In the genomic region with DNA sequence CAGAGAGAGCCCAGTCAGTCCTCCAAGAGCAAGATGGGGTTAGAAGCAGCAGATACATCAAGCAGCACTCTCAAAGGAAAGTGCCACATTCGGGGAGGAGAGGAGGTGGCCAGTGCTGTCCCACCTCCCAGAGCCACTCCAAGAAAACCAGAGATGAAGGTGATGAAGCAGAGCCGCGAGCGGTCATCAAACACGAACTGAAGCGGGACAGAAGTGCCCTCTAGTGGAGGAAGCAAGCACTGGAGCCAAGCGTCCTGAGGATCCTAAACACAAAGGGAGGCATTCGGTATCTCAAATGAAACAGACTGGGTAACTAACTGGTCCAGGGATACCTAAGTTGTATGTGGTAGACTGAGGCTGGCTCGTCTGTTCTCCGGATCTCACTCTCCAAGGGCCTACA, we compare ENCODE assay signal across 9 mouse cellular contexts. TPM values are rescaled to one million over a fixed set of nuclear protein-coding genes. Genes with fewer than 3 reads are reported as not detected.
DNase-seq lines count a peak whose midpoint lies in the region; ATAC-seq and TF ChIP-seq lines count a peak whose summit lies in the region.
"Had no signal": no experiment of that assay in that cellular context is flagged by ENCODE, and none has a peak within 500 bp of the region (broad histone marks: within the 10 kb centered on the region; RNA-seq: fewer than 3 reads in every experiment).

No protein-coding gene starts in this region.

- H3K36me3 ChIP-seq in heart, embryonic 11.5 days (ENCODE audit: control insufficient read depth, insufficient read depth, low read length), result peaks cover 9% of the 10 kb centered on the region
- peaks cover 24% of the 10 kb centered on the region for H3K36me3 ChIP-seq in forebrain, embryonic 12.5 days (replicated peaks)
- H3K36me3 ChIP-seq in hindbrain, postnatal 0 days (ENCODE audit: insufficient read depth, low read length), result 0 out of 2 replicates have a peak, but pooled peaks cover 2% of the 10 kb centered on the region
- H3K36me3 ChIP-seq in midbrain, embryonic 14.5 days (ENCODE audit: control insufficient read depth, insufficient read depth, low read length), result peaks cover 22% of the 10 kb centered on the region; the same call in 1 of the 2 replicates

- peak; percentile 95 for DNase-seq in heart, adult 11 months
- peak; percentile 75 for DNase-seq in c-Kit-positive CD71-positive TER-119-positive erythroid progenitor cells, embryonic 14.5 days (ENCODE audit: low spot score)
- DNase-seq in hindbrain, postnatal 0 days (ENCODE audit: low spot score), result peak; percentile 85
- DNase-seq in left cerebral cortex, postnatal 4 days, result peak; percentile 59
- DNase-seq in midbrain, embryonic 14.5 days, result peak; percentile 89
- DNase-seq in spleen, postnatal 10 days (ENCODE audit: low spot score in 2 of 2), result peak; percentile 56 to 74

- H3K4me3 ChIP-seq in heart, embryonic 11.5 days (ENCODE audit: low read depth, low read length), result no peak overlapping the region
- H3K4me3 ChIP-seq in forebrain, embryonic 12.5 days (replicated peaks), result no peak overlapping the region
- H3K4me3 ChIP-seq in hindbrain, postnatal 0 days (ENCODE audit: low read length), result no peak overlapping the region
- H3K4me3 ChIP-seq in midbrain, embryonic 14.5 days (replicated peaks; ENCODE audit: low read depth, low read length), result 0 out of 2 replicates have a peak overlapping the region, but pooled peaks have one; percentile 54
- H3K4me3 ChIP-seq: liver, embryonic 15.5 days had no signal

- WGBS in heart, embryonic 11.5 days (ENCODE audit: insufficient replicate concordance), result 20% methylated on average over 10 of the region's 10 CpGs
- 31% methylated on average over 10 of the region's 10 CpGs for WGBS in forebrain, embryonic 12.5 days
- 30% methylated on average over 10 of the region's 10 CpGs for WGBS in hindbrain, postnatal 0 days
- 26% methylated on average over 10 of the region's 10 CpGs for WGBS in midbrain, embryonic 14.5 days

- no peaks in the 10 kb centered on the region for H3K9me3 ChIP-seq in heart, embryonic 11.5 days (replicated peaks; ENCODE audit: control insufficient read depth, low read length)
- H3K9me3 ChIP-seq in forebrain, embryonic 12.5 days, result no peaks in the 10 kb centered on the region
- no peaks in the 10 kb centered on the region for H3K9me3 ChIP-seq in hindbrain, postnatal 0 days (ENCODE audit: low read length)
- no peaks in the 10 kb centered on the region for H3K9me3 ChIP-seq in midbrain, embryonic 14.5 days (ENCODE audit: control insufficient read depth, low read length)
- H3K9me3 ChIP-seq: liver, embryonic 15.5 days had no signal

- peak; percentile 94 for TF ChIP-seq CTCF in hindbrain, postnatal 0 days (IDR thresholded peaks at IDR 0.05; ENCODE audit: low read depth)

- no peak overlapping the region for H3K27ac ChIP-seq in heart, embryonic 11.5 days (ENCODE audit: low read depth, low read length)
- no peak overlapping the region for H3K27ac ChIP-seq in forebrain, embryonic 12.5 days
- no peak overlapping the region for H3K27ac ChIP-seq in hindbrain, postnatal 0 days
- H3K27ac ChIP-seq in midbrain, embryonic 14.5 days (replicated peaks; ENCODE audit: low read depth, low read length), result peak overlapping the region; percentile 93
- H3K27ac ChIP-seq: liver, embryonic 15.5 days had no signal

- H3K27me3 ChIP-seq in heart, embryonic 11.5 days (ENCODE audit: control insufficient read depth, insufficient read depth, low read length), result peaks cover 22% of the 10 kb centered on the region
- H3K27me3 ChIP-seq in forebrain, embryonic 12.5 days, result peaks cover 38% of the 10 kb centered on the region
- H3K27me3 ChIP-seq in hindbrain, postnatal 0 days (ENCODE audit: insufficient read depth, low read length), result no peaks in the 10 kb centered on the region
- peaks cover 7% of the 10 kb centered on the region; the same call in 1 of the 2 replicates for H3K27me3 ChIP-seq in midbrain, embryonic 14.5 days (ENCODE audit: control insufficient read depth, insufficient read depth, low read length)

- H3K4me1 ChIP-seq in heart, embryonic 11.5 days (ENCODE audit: control insufficient read depth, insufficient read depth, low read length), result peaks cover 12% of the 10 kb centered on the region; the same call in 1 of the 2 replicates
- H3K4me1 ChIP-seq in forebrain, embryonic 12.5 days, result peaks cover 37% of the 10 kb centered on the region
- H3K4me1 ChIP-seq in hindbrain, postnatal 0 days (ENCODE audit: insufficient read depth, low read length), result no peaks in the 10 kb centered on the region
- H3K4me1 ChIP-seq in midbrain, embryonic 14.5 days (ENCODE audit: control insufficient read depth, insufficient read depth, low read length), result peaks cover 26% of the 10 kb centered on the region

- ATAC-seq in heart, embryonic 11.5 days (replicated peaks; ENCODE audit: insufficient number of reproducible peaks, low FRiP score, low TSS enrichment), result no peak
- 0 out of 2 replicates have a peak, but pooled peaks have one; percentile 30 for ATAC-seq in forebrain, embryonic 12.5 days (ENCODE audit: low FRiP score)
- no peak for ATAC-seq in hindbrain, postnatal 0 days
- ATAC-seq in midbrain, embryonic 14.5 days (ENCODE audit: low FRiP score, low TSS enrichment), result no peak

- no peak overlapping the region for H3K9ac ChIP-seq in heart, embryonic 11.5 days (ENCODE audit: low read depth, low read length)
- H3K9ac ChIP-seq in forebrain, embryonic 12.5 days, result no peak overlapping the region
- no peak overlapping the region for H3K9ac ChIP-seq in hindbrain, postnatal 0 days (replicated peaks; ENCODE audit: low read length)
- peak overlapping the region; percentile 78; the same call in 1 of the 2 replicates for H3K9ac ChIP-seq in midbrain, embryonic 14.5 days (replicated peaks; ENCODE audit: low read length)
- H3K9ac ChIP-seq: liver, embryonic 15.5 days had no signal

- intact Hi-C loops in left cerebral cortex, postnatal 4 days (cut with DNase I), result loop anchor here (5.0 to 10.0 kb wide), 2 partner anchors 67 to 185 kb away; no protein-coding TSS in a partner anchor

- no peak overlapping the region for H3K4me2 ChIP-seq in heart, embryonic 11.5 days
- 0 out of 2 replicates have a peak overlapping the region, but pooled peaks have one; percentile 72 for H3K4me2 ChIP-seq in forebrain, embryonic 12.5 days
- H3K4me2 ChIP-seq in hindbrain, postnatal 0 days (ENCODE audit: low read depth, low read length), result peak overlapping the region; percentile 64; the same call in 1 of the 2 replicates
- peak overlapping the region; percentile 83 for H3K4me2 ChIP-seq in midbrain, embryonic 14.5 days (ENCODE audit: low read length)
- H3K4me2 ChIP-seq: liver, embryonic 15.5 days had no signal

RNA-seq across cellular contexts. Expression of gene Strn4, which starts 6.0 kb away (rescaled TPM):
- polyA plus RNA-seq in heart, embryonic 11.5 days (2014; fragmentation: Nextera tagmentation; extraction: Ambion mirVana), result 81.4 and 86.8 TPM in 2 replicates
- polyA plus RNA-seq in forebrain, embryonic 12.5 days (2016; fragmentation: Nextera tagmentation; extraction: Ambion mirVana), result 176 and 180 TPM in 2 replicates
- total RNA-seq in hindbrain, postnatal 0 days (2014; rRNA removed), result 234 and 248 TPM in 2 replicates
- 128 and 141 TPM in 2 replicates for polyA plus RNA-seq in hindbrain, postnatal 0 days (2015; fragmentation: Nextera tagmentation; extraction: Ambion mirVana)
- 100 to 1,000 TPM; 223 to 229 TPM for total RNA-seq in left cerebral cortex, postnatal 4 days (2021)
- polyA plus RNA-seq in midbrain, embryonic 14.5 days (2014; fragmentation: Nextera tagmentation; extraction: Ambion mirVana), result 213 and 219 TPM in 2 replicates

RNA-seq across cellular contexts. Expression of gene Fkrp, which starts 6.8 kb away (rescaled TPM):
- polyA plus RNA-seq in heart, embryonic 11.5 days (2014; fragmentation: Nextera tagmentation; extraction: Ambion mirVana), result 25.6 and 27.7 TPM in 2 replicates
- polyA plus RNA-seq in forebrain, embryonic 12.5 days (2016; fragmentation: Nextera tagmentation; extraction: Ambion mirVana), result 30.5 and 31.4 TPM in 2 replicates
- total RNA-seq in hindbrain, postnatal 0 days (2014; rRNA removed), result 63.1 and 73.8 TPM in 2 replicates
- polyA plus RNA-seq in hindbrain, postnatal 0 days (2015; fragmentation: Nextera tagmentation; extraction: Ambion mirVana), result 45.2 and 45.4 TPM in 2 replicates
- 10 to 100 TPM; 35.8 to 38.9 TPM for total RNA-seq in left cerebral cortex, postnatal 4 days (2021)
- 38.5 and 48.7 TPM in 2 replicates for polyA plus RNA-seq in midbrain, embryonic 14.5 days (2014; fragmentation: Nextera tagmentation; extraction: Ambion mirVana)

RNA-seq across cellular contexts. Expression of gene Slc1a5, which starts 28.6 kb away (rescaled TPM):
- polyA plus RNA-seq in heart, embryonic 11.5 days (2014; fragmentation: Nextera tagmentation; extraction: Ambion mirVana), result 26.9 and 30.1 TPM in 2 replicates
- polyA plus RNA-seq in forebrain, embryonic 12.5 days (2016; fragmentation: Nextera tagmentation; extraction: Ambion mirVana), result 30.6 and 32.0 TPM in 2 replicates
- total RNA-seq in hindbrain, postnatal 0 days (2014; rRNA removed), result 18.1 and 19.2 TPM in 2 replicates
- polyA plus RNA-seq in hindbrain, postnatal 0 days (2015; fragmentation: Nextera tagmentation; extraction: Ambion mirVana), result 9.5 and 9.7 TPM in 2 replicates
- 1 to 10 TPM; 8.8 TPM for total RNA-seq in left cerebral cortex, postnatal 4 days (2021)
- 5.9 and 10.8 TPM in 2 replicates for polyA plus RNA-seq in midbrain, embryonic 14.5 days (2014; fragmentation: Nextera tagmentation; extraction: Ambion mirVana)

RNA-seq across cellular contexts. Expression of gene Prkd2, which starts 33.0 kb away (rescaled TPM):
- polyA plus RNA-seq in heart, embryonic 11.5 days (2014; fragmentation: Nextera tagmentation; extraction: Ambion mirVana), result 10.8 and 11.6 TPM in 2 replicates
- 10.0 and 10.9 TPM in 2 replicates for polyA plus RNA-seq in forebrain, embryonic 12.5 days (2016; fragmentation: Nextera tagmentation; extraction: Ambion mirVana)
- 4.3 and 5.4 TPM in 2 replicates for total RNA-seq in hindbrain, postnatal 0 days (2014; rRNA removed)
- 4.3 and 4.8 TPM in 2 replicates for polyA plus RNA-seq in hindbrain, postnatal 0 days (2015; fragmentation: Nextera tagmentation; extraction: Ambion mirVana)
- total RNA-seq in left cerebral cortex, postnatal 4 days (2021), result 1 to 10 TPM; 9.1 to 9.5 TPM
- 4.4 and 5.7 TPM in 2 replicates for polyA plus RNA-seq in midbrain, embryonic 14.5 days (2014; fragmentation: Nextera tagmentation; extraction: Ambion mirVana)
